Mouse (Mus musculus) stomach, embryonic 15.5 days (tissue): Measurements from ENCODE around the gene Scaf4. TPM values are rescaled to one million over a fixed set of nuclear protein-coding genes. Genes with fewer than 3 reads are reported as not detected.

Experiments used
- ATAC-seq: fragments of 200-750 bp; cut with Nextera tagmentation; 2 replicates; pipeline ENCODE4 v1.8.0; 2017; ENCODE audit warnings: low read depth, moderate number of reproducible peaks, moderate TSS enrichment; ENCODE audit not compliant: insufficient read depth, low FRiP score
- H3K27ac ChIP-seq: fragments of 300-500 bp; sonication (generic); 2 replicates; pipeline ENCODE4 v1.5.1; 2015; ENCODE audit warnings: mild to moderate bottlenecking, inconsistent platforms
- H3K27me3 ChIP-seq: fragments of 300-500 bp; sonication (generic); replicated peaks from 2 replicates; pipeline ENCODE4 v1.6.1; 2015; ENCODE audit warnings: inconsistent platforms
- H3K36me3 ChIP-seq: fragments of 300-500 bp; sonication (generic); 2 replicates; pipeline ENCODE4 v1.6.1; 2015; ENCODE audit warnings: inconsistent platforms
- H3K4me1 ChIP-seq: fragments of 300-500 bp; sonication (generic); 2 replicates; pipeline ENCODE4 v1.6.1; 2015; ENCODE audit warnings: inconsistent platforms
- H3K4me2 ChIP-seq: fragments of 300-500 bp; sonication (generic); 2 replicates; pipeline ENCODE4 v1.6.1; 2015; ENCODE audit warnings: mild to moderate bottlenecking, inconsistent platforms
- H3K4me3 ChIP-seq: fragments of 300-500 bp; sonication (generic); replicated peaks from 2 replicates; pipeline ENCODE4 v1.5.1; 2015; ENCODE audit warnings: inconsistent platforms
- H3K9ac ChIP-seq: fragments of 300-500 bp; sonication (generic); 2 replicates; pipeline ENCODE4 v1.6.1; 2015; ENCODE audit warnings: inconsistent platforms
- H3K9me3 ChIP-seq: fragments of 300-500 bp; sonication (generic); 2 replicates; pipeline ENCODE4 v1.6.1; 2016; ENCODE audit warnings: inconsistent platforms
- WGBS: fragments of 180-500 bp; shearing (Covaris S2); methylation state at CpG from one replicate; pipeline ENCODE4 v1.1.7; 2015; 5-methylcytosine and 5-hydroxymethylcytosine counted together
- polyA plus RNA-seq: library from polyadenylated mRNA; unstranded; fragments of >200 nt; fragmentation: Nextera tagmentation; extraction: Ambion mirVana; gene quantifications from 2 replicates; pipeline ENCODE4 v1.2.1, GENCODE M21; 2015

The Scaf4 gene
- polyA plus RNA-seq: 22.2 and 25.6 TPM in 2 replicates

DNA sequence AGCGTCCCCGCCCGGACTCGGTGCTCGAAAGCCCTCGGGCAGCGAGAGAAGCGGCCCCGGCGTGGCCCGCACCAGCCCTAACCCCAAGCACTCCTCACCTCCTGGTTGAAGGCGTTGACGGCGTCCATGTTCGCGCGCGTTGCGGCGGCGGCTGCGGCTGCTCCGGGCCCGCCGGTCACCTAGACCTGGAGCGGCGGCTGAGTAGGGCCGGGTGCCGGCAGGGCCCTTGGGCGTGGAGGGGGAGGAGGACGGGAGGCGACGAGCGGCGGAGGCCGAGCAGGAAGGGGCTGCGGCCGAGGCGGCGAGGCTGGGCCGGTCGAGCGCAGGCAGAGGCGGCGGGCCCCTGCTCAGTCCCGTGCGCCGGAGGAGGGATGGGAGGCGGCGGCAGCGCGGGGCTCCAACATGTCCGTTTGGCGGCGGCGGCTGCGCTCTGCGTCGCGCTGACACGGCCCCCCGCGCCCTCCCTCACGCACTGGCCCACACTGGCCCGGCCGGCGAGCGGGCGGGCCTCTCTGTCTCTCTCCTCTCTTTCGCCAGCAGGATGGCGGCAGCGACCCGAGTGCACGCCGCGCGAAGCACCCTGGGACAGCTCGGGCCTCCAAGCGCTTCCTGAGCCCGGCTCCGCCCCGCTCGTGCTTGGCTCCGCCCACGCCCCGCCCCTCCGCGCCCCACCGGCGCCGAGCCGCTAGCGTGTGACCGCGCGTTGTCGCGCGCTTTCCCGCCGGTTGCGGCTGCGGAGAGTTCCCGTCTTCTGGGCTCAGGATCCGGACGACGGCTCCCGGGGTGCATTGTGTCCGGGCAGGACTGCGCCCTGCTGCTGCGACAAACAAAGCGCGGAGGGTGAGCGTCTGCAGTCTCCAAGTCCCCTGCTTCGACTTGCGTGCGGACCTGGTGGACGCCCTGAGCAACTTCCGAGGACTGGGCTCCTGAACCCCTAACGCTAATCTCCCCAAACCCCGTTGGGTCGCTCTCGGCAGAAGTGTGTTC, at the start of gene Scaf4:
Gene Scaf4 (minus strand): TSS at position 599 of the 987 bp plus-strand sequence.
- H3K27ac ChIP-seq: peak within 1 kb of the TSS; percentile 94
- WGBS: under 1% methylated on average over 113 of the region's 123 CpGs
- peaks cover 34% of the 10 kb centered on the region; the same call in 1 of the 2 replicates for H3K4me1 ChIP-seq
- peak; percentile 96 for ATAC-seq
- H3K9me3 ChIP-seq: no peaks in the 10 kb centered on the region
- peak within 1 kb of the TSS; percentile 82 for H3K4me2 ChIP-seq
- H3K27me3 ChIP-seq: no peaks in the 10 kb centered on the region
- H3K36me3 ChIP-seq: no peaks in the 10 kb centered on the region
- peak within 1 kb of the TSS; percentile 97 for H3K9ac ChIP-seq
- peak within 1 kb of the TSS; percentile 98 for H3K4me3 ChIP-seq

DNA sequence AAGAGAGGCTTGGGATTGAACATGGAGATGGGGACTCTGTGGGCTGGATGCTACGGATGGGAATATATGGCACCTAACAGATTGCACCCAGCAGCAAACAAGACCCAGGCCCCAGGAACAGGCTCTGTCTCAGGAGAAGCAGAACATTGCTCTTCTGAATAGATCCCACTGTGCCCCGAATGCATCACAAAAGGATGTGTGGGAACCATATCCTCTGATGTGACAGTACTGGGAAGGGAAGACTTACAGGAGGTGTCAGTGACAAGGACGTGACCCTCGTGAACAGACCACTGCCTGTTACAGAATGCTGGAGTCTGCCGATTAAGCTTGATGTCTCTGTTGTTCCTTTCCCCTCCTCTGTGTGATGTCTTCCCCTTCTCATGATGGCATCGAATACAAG, 48.2 kb upstream of the Scaf4 start:
- Histone ChIP-seq H3K4me2 (no peak overlapping the region), H3K27ac (no peak overlapping the region), H3K27me3 (no peaks in the 10 kb centered on the region), H3K4me1 (no peaks in the 10 kb centered on the region), H3K36me3 (no peaks in the 10 kb centered on the region), H3K9ac (no peak overlapping the region), H3K9me3 (no peaks in the 10 kb centered on the region), H3K4me3 (no peak overlapping the region)
- no peak for ATAC-seq
- WGBS: 66% methylated on average over 6 of the region's 6 CpGs

DNA sequence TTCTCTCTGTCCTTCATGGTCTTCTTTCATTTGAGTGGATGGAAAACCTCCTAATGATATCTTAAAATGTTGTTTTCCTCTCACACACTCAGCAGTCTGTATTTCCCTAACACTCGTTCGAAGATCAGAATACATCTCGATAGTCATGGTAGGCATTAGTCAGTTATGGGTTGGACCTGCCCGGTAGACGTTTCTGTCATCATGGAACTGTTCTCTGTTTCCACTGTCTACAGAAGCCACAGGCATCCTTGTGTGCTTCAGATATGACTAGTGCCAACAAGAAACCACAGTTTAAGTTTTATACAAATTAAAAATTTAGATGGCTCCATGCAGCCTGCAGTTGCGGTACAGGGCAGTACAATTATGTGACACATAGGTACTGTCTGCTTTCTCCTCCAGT, 46.7 kb upstream of the Scaf4 start:
- ATAC-seq: no peak
- Histone ChIP-seq H3K9ac (no peak overlapping the region), H3K9me3 (no peaks in the 10 kb centered on the region), H3K4me3 (no peak overlapping the region), H3K27ac (no peak overlapping the region), H3K27me3 (no peaks in the 10 kb centered on the region), H3K4me1 (no peaks in the 10 kb centered on the region), H3K36me3 (no peaks in the 10 kb centered on the region), H3K4me2 (no peak overlapping the region)
- WGBS: 92% methylated on average over 6 of the region's 6 CpGs

DNA sequence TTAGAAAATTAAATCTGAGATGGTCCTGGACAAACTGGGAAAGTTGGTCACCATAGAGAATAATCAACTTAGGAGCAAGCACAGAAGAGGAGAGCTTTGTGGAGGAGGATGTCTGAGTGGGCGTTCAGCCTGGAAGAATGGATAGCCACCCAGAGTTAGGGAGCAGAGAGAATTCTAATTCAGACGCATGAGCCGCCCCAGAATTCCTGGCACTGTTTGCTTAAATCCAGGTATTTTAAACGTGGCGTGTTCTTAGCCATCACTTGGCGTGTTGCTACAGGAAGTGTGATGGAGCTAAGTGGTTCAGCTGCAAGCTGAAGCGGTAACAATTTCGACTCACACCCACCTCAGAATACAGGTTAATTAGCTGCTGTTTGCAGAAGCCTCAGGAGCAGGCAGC, 45.2 kb upstream of the Scaf4 start:
- H3K9ac ChIP-seq: no peak overlapping the region
- no peak overlapping the region for H3K27ac ChIP-seq
- no peaks in the 10 kb centered on the region for H3K4me1 ChIP-seq
- H3K27me3 ChIP-seq: no peaks in the 10 kb centered on the region
- H3K4me2 ChIP-seq: no peak overlapping the region
- H3K9me3 ChIP-seq: no peaks in the 10 kb centered on the region
- no peak for ATAC-seq
- no peak overlapping the region for H3K4me3 ChIP-seq
- WGBS: 59% methylated on average over 8 of the region's 8 CpGs
- no peaks in the 10 kb centered on the region for H3K36me3 ChIP-seq

DNA sequence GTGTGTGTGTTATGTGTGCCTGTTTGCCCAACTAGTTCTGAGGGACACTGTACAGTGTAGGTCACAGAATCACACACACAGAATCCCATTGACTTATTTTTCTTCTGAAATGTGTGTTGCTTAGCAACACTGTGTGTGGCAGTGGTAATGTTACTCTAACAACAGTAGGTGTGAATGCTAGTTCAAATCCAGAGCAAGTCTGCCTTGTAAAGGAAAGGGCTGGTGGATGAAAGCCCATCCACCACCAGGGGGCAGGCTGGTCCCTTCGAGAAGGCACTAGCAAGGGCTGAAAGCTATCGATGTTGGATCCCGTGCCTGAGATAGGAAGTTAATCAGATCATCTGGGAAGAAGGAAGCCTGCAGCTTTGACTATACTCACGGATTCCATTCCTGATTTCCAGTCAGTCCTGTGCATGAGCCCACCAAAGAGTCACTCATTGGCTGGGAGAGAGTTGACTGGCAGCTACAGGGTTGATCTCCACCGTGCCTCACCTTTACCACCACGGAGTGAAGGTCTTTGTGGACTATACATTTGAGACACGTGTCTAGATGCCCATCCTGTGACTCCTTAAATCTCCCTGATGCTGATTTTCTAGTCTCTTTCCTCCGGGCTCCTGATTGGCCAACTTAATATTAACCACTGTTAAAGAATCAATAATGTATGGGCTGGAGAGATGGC, 38.7 kb upstream of the Scaf4 start:
- Histone ChIP-seq H3K9ac (no peak overlapping the region), H3K4me2 (no peak overlapping the region), H3K36me3 (no peaks in the 10 kb centered on the region), H3K4me3 (no peak overlapping the region), H3K27me3 (no peaks in the 10 kb centered on the region), H3K27ac (no peak overlapping the region), H3K9me3 (no peaks in the 10 kb centered on the region), H3K4me1 (no peaks in the 10 kb centered on the region)
- 29% methylated on average over 8 of the region's 8 CpGs for WGBS
- ATAC-seq: peak; percentile 47

DNA sequence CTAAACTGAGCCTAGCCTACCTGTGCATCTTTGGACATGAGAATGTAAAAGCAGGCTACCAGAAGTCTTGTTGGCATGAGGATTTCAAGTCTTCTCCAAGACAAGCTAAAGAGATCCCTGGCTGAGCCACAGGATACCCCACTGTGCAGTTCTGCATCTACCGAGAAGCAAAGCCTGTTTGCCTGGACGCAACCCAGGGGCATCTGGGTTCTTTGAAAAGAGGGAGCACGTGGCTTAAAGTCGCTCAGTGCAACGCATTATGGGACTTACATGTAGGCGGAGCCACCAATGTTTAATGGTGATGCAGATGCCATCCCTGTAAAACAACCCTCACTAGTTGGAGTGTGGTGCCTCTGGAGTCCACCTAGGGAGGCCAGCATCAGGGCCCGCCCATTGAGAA, 35.0 kb upstream of the Scaf4 start:
- WGBS: 71% methylated on average over 7 of the region's 7 CpGs

DNA sequence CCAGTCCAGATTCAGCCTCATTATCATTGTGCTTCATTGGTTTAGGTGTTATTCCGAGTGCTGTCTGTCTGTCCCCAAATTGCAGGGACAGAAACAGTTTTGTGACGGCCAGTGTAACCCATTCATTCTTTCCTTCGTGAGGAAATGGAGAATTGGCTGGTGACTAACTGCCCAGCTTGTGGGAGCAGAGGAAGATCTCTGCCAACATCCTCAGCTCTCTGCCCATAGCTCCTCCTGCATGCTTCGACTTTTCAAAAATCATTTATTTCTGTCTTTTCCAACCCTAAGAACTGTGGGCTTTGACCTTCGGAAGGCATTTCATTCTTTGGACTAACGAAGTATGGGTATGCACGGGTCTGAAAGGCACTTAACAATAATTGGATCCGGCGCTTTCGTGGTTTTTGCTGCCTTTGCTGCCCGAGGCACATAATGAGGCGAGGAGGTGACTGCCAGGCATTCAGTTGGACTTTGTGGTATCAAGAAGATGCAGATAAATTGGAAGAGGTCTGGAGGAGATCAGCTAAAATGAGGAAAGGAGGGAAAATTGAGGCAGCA, 34.1 kb upstream of the Scaf4 start:
- no peak overlapping the region for H3K4me3 ChIP-seq
- no peaks in the 10 kb centered on the region for H3K4me1 ChIP-seq
- no peak for ATAC-seq
- H3K9ac ChIP-seq: no peak overlapping the region
- WGBS: 78% methylated on average over 12 of the region's 12 CpGs
- H3K9me3 ChIP-seq: no peaks in the 10 kb centered on the region
- H3K27ac ChIP-seq: no peak overlapping the region
- no peaks in the 10 kb centered on the region for H3K27me3 ChIP-seq
- no peak overlapping the region for H3K4me2 ChIP-seq
- H3K36me3 ChIP-seq: no peaks in the 10 kb centered on the region

More for the DNA sequence above, 35.0 kb upstream of the Scaf4 start:
- Histone ChIP-seq H3K27me3 (no peaks in the 10 kb centered on the region), H3K36me3 (no peaks in the 10 kb centered on the region), H3K9me3 (no peaks in the 10 kb centered on the region), H3K27ac (no peak overlapping the region), H3K9ac (no peak overlapping the region), H3K4me3 (no peak overlapping the region), H3K4me1 (no peaks in the 10 kb centered on the region), H3K4me2 (no peak overlapping the region)
- no peak for ATAC-seq

DNA sequence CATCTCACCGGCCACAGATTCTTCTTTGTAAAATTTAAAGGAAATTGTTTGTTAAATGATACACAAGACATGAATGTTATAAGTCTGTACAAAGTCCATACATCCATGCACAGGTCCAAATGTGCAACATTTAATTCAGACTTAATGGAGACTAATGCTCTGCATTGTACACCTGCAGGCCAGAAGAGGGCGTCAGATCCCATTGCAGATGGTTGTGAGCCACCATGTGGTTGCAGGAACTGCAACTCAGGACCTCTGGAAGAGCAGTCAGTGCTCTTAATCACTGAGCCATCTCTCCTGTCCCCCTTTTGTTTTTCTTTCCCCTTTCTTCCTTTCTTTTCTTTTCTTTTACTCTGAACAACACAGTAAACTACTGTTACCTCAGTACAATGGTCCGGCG, 33.5 kb upstream of the Scaf4 start:
- Histone ChIP-seq H3K4me3 (no peak overlapping the region), H3K4me1 (no peaks in the 10 kb centered on the region), H3K27me3 (no peaks in the 10 kb centered on the region), H3K4me2 (no peak overlapping the region), H3K9ac (no peak overlapping the region), H3K36me3 (no peaks in the 10 kb centered on the region), H3K27ac (no peak overlapping the region), H3K9me3 (no peaks in the 10 kb centered on the region)
- ATAC-seq: no peak
- 79% methylated on average over 4 of the region's 4 CpGs for WGBS

DNA sequence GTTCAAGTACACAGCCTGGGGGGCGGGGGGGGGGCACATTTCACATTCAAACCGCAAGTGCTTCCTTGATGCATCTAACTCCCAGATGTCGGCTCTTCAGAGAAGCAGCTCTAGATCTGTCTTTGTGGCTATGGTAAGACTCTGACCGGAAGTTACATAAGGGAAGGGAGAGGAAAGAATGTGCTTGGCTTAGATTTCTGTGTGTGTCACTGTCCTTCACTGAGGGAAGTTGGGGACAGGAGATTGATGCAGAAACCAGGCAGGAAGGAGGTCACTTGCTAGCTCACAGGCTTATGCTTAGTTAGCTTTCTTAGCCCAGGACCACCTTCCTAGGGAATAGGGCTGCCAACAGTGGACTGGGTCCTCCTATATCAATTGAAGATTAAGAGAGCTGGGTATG, 31.6 kb upstream of the Scaf4 start:
- Histone ChIP-seq H3K4me2 (no peak overlapping the region), H3K9ac (no peak overlapping the region), H3K4me3 (no peak overlapping the region), H3K9me3 (no peaks in the 10 kb centered on the region), H3K27ac (no peak overlapping the region), H3K4me1 (no peaks in the 10 kb centered on the region), H3K27me3 (no peaks in the 10 kb centered on the region), H3K36me3 (no peaks in the 10 kb centered on the region)
- ATAC-seq: no peak
- WGBS: 69% methylated on average over 4 of the region's 4 CpGs

DNA sequence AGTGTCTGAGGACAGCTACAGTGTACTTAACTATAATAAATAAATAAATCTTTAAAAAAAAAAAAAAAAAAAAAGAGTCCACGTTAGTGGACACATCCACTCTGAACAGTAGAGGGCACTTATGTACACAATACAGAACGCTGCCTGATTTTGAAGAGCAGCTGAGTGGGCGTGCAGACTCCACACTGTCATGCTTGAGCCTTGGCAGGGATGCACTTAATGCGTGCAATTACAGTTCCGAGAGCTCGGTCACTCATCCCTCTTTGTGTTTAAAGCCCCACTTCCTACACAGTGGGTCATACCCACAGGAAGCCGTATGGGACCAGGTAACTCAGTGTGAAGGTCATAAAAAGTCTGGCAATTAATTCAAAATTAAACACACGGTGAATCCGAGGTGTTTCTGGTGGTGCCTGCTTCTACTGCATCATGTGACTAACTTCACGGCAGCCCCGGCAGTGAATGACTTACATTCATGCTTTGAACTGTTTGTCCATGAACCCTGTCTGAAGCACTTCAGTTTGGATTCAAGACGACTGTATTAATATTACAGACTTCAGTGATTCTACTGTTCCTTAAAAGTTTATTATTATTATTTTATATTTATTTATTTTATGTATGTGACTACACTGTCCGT, 28.3 kb upstream of the Scaf4 start:
- ATAC-seq: no peak; the same call in 1 of the 2 replicates
- H3K9ac ChIP-seq: no peak overlapping the region
- H3K27me3 ChIP-seq: no peaks in the 10 kb centered on the region
- H3K27ac ChIP-seq: no peak overlapping the region
- no peak overlapping the region for H3K4me2 ChIP-seq
- H3K4me3 ChIP-seq: no peak overlapping the region
- 59% methylated on average over 13 of the region's 13 CpGs for WGBS
- no peaks in the 10 kb centered on the region for H3K36me3 ChIP-seq
- H3K9me3 ChIP-seq: no peaks in the 10 kb centered on the region
- no peaks in the 10 kb centered on the region for H3K4me1 ChIP-seq

DNA sequence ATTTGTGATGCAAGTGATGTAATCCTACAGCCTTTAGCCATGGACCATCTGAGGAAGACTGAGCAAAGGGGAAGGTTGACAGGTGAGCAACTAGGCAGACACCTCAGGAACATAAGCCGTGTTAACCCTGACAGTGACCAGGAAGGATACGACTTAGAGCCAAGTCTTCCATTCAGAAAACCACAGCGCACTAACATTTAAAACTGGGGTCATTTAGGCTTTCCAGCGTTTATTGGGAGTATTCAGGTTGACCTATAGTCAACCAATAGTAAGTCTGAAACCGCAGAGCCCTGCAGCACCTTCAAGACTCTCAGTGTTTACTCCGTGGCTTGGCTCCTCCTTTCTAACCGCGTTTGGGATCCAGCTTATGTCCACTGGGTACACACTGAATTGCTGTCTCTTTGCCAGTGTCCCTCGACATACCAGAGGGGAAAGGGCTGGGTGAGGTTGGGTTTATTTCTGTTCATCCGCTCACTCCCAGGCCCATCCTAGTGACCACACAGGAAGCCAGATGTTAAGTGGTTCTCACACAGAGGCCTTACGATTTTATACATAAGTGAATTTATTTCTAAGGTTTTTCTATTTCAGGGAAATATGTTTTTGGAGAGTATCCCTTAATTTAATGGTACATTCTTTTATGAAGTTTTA, 26.3 kb upstream of the Scaf4 start:
- Histone ChIP-seq H3K27ac (no peak overlapping the region), H3K4me1 (no peaks in the 10 kb centered on the region), H3K9ac (no peak overlapping the region), H3K27me3 (no peaks in the 10 kb centered on the region), H3K4me2 (no peak overlapping the region), H3K9me3 (no peaks in the 10 kb centered on the region), H3K36me3 (no peaks in the 10 kb centered on the region), H3K4me3 (no peak overlapping the region)
- no peak for ATAC-seq
- 69% methylated on average over 11 of the region's 11 CpGs for WGBS
